Mouse (Mus musculus) C2C12 (cell line): ENCODE results near the gene Ccn6. TPM values are rescaled to one million over a fixed set of nuclear protein-coding genes. Genes with fewer than 3 reads are reported as not detected.

ENCODE experiments used
- H3K27me3 ChIP-seq: one replicate; pipeline ENCODE4 v1.6.1; 2011; ENCODE audit not compliant: control insufficient read depth, insufficient read depth, insufficient read length
- H3K36me3 ChIP-seq: one replicate; pipeline ENCODE4 v1.6.1; 2011; ENCODE audit not compliant: control insufficient read depth, insufficient read depth
- H3K4me3 ChIP-seq: one replicate; pipeline ENCODE4 v1.5.1; 2011; ENCODE audit warnings: mild to moderate bottlenecking, control low read depth; ENCODE audit not compliant: poor library complexity, insufficient read depth, severe bottlenecking
- H3K79me2 ChIP-seq: one replicate; pipeline ENCODE4 v1.6.1; 2011; ENCODE audit not compliant: control insufficient read depth, insufficient read depth
- H3K79me3 ChIP-seq: one replicate; pipeline ENCODE4 v1.6.1; 2011; ENCODE audit warnings: low read depth, control low read depth
- H3ac ChIP-seq: one replicate; pipeline ENCODE3; 2011; ENCODE audit warnings: low read depth; ENCODE audit not compliant: control insufficient read depth, insufficient read length
- CEBPB ChIP-seq: IDR thresholded peaks from one replicate; pipeline ENCODE4 v1.6.1; 2011; ENCODE audit warnings: low read depth, mild to moderate bottlenecking, control low read depth, moderate library complexity
- CTCF ChIP-seq: IDR thresholded peaks from one replicate; pipeline ENCODE4 v1.5.1; 2011; ENCODE audit not compliant: control insufficient read depth, insufficient read depth, insufficient read length
- FOSL1 ChIP-seq: IDR thresholded peaks from one replicate; pipeline ENCODE4 v1.8.0; 2011; ENCODE audit warnings: mild to moderate bottlenecking, low read length; ENCODE audit not compliant: poor library complexity, insufficient read depth, severe bottlenecking
- MAX ChIP-seq: IDR thresholded peaks from one replicate; pipeline ENCODE4 v1.6.1; 2011; ENCODE audit warnings: mild to moderate bottlenecking, control low read depth
- MYOD1 ChIP-seq: IDR thresholded peaks from one replicate; pipeline ENCODE4 v1.6.1; 2011; ENCODE audit warnings: low read depth; ENCODE audit not compliant: control insufficient read depth, insufficient read length
- MYOG ChIP-seq: IDR thresholded peaks from one replicate; pipeline ENCODE4 v1.6.1; 2011; ENCODE audit not compliant: control insufficient read depth, insufficient read length; ENCODE audit errors: extremely low read depth
- USF1 ChIP-seq: IDR thresholded peaks from one replicate; pipeline ENCODE4 v1.6.1; 2011; ENCODE audit warnings: low read depth, mild to moderate bottlenecking, control low read depth, moderate library complexity
- polyA plus RNA-seq: library from polyadenylated mRNA; unstranded; fragments of >200 nt; fragmentation: generic; extraction: Trizol; gene quantifications from one replicate; pipeline ENCODE4 v1.2.1, GENCODE M21; 2012; ENCODE audit warnings: missing spikeins

Ccn6 gene
- polyA plus RNA-seq, 1 experiment: not detected

DNA sequence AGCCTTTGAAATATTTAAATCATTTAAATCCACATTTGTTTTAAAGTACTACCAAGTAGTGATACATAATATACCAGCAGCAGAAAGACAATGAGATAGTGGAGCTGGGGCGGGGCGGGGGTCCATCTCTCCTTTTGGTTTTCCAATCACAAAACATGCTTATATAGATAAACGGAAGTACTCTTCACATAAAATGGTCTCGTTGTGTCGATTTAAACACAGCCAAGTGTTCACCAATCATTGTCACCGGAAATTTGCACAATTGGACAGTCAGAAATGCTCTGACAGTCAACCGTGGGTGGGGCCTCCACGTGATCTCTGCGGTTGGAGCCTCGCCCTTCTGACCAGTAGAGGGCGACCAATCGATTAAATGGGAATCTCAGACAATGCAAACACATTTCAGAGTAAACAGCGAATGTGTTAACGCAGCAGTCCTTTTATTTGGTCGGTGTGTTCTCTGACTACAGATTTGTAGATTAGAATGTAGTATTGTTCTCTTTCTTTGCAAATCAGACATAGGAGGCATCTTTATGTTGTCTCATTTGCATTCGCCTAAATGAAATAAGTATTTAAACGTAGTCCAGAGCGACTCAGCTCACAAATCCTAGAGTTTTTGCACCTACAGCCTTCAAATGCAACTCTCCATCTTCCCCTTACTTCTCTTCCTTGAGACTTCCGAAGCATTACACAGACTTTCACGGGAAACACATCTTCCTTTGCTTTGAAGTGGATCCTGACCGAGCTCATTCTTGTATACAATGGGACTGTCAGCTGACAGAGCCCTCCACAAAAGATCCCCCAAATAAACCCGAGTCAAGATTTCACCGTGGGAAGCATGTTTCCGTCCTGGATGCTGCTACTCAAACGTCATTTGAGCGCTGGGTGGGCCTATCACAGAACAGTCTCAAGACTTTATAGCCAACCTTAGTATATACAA, 8.3 kb upstream of the Ccn6 start:
- no peaks in the 10 kb centered on the region for H3K79me2 ChIP-seq
- H3K79me3 ChIP-seq: no peaks in the 10 kb centered on the region
- H3K4me3 ChIP-seq: peak overlapping the region; percentile 28
- TF ChIP-seq MYOG (no peak), MYOD1 (no peak), MAX (peak; percentile 86), CTCF (peak; percentile 51), CEBPB (no peak), USF1 (peak; percentile 100), FOSL1 (no peak)
- H3K27me3 ChIP-seq: peaks cover 6% of the 10 kb centered on the region
- H3ac ChIP-seq: peak overlapping the region; percentile 57
- no peaks in the 10 kb centered on the region for H3K36me3 ChIP-seq

- no peaks in the 10 kb centered on the region for H3K79me2 ChIP-seq
- TF ChIP-seq USF1: no peak
- no peak for TF ChIP-seq CEBPB
- TF ChIP-seq CTCF: peak; percentile 77
- TF ChIP-seq FOSL1: no peak
Observed at GRCm38 (mm10) chr10:39171134-39171533, 7.5 kb upstream of the Ccn6 start.

GRCm38 (mm10) chr10:39170706-39171105, 7.1 kb upstream of the Ccn6 start:
- no peaks in the 10 kb centered on the region for H3K36me3 ChIP-seq
- no peaks in the 10 kb centered on the region for H3K79me3 ChIP-seq
- H3K27me3 ChIP-seq: peaks cover 6% of the 10 kb centered on the region
- no peaks in the 10 kb centered on the region for H3K79me2 ChIP-seq
- H3ac ChIP-seq: no peak overlapping the region
- TF ChIP-seq CTCF: no peak
- no peak for TF ChIP-seq MYOD1
- no peak for TF ChIP-seq FOSL1
- TF ChIP-seq MYOG: no peak
- no peak for TF ChIP-seq CEBPB
- TF ChIP-seq USF1: no peak
- H3K4me3 ChIP-seq: no peak overlapping the region

More at GRCm38 (mm10) chr10:39171134-39171533, 7.5 kb upstream of the Ccn6 start:
- H3K79me3 ChIP-seq: no peaks in the 10 kb centered on the region
- H3K36me3 ChIP-seq: no peaks in the 10 kb centered on the region
- peak overlapping the region; percentile 57 for H3ac ChIP-seq
- peaks cover 6% of the 10 kb centered on the region for H3K27me3 ChIP-seq
- H3K4me3 ChIP-seq: peak overlapping the region; percentile 28

DNA sequence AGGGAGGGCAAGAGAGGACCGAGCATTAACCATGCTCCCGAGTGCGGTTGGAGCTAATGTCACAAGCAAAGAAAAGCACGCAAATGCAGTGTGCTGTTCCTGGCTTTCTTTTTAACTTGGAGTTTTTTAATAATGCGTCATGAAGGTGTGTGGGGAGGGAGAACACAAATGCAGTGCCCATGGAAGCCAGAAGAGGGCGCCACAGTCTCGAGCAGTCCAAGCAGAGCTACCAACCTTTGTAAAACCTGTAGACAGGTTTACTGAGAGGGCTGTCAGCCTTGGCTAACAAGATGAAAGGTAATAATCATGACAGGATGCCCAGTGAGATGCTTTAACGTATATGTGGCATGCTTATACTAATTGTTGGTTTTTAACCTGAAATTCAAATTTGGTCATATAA, 6.6 kb upstream of the Ccn6 start:
- no peaks in the 10 kb centered on the region for H3K79me2 ChIP-seq
- H3K36me3 ChIP-seq: no peaks in the 10 kb centered on the region
- H3K27me3 ChIP-seq: peaks cover 6% of the 10 kb centered on the region
- H3K79me3 ChIP-seq: no peaks in the 10 kb centered on the region
- TF ChIP-seq MYOG (no peak), CEBPB (no peak), CTCF (peak; percentile 73), USF1 (no peak)
- no peak overlapping the region for H3K4me3 ChIP-seq
- H3ac ChIP-seq: no peak overlapping the region

- no peaks in the 10 kb centered on the region for H3K36me3 ChIP-seq
- TF ChIP-seq CEBPB: no peak
- TF ChIP-seq CTCF: no peak
- no peak for TF ChIP-seq FOSL1
- TF ChIP-seq MYOD1: no peak
- TF ChIP-seq USF1: no peak
- no peak for TF ChIP-seq MAX
- TF ChIP-seq MYOG: no peak
- peaks cover 6% of the 10 kb centered on the region for H3K27me3 ChIP-seq
- no peak overlapping the region for H3ac ChIP-seq
- no peaks in the 10 kb centered on the region for H3K79me3 ChIP-seq
- H3K4me3 ChIP-seq: no peak overlapping the region
- H3K79me2 ChIP-seq: no peaks in the 10 kb centered on the region
Observed at GRCm38 (mm10) chr10:39169642-39170041, 6.0 kb upstream of the Ccn6 start.

DNA sequence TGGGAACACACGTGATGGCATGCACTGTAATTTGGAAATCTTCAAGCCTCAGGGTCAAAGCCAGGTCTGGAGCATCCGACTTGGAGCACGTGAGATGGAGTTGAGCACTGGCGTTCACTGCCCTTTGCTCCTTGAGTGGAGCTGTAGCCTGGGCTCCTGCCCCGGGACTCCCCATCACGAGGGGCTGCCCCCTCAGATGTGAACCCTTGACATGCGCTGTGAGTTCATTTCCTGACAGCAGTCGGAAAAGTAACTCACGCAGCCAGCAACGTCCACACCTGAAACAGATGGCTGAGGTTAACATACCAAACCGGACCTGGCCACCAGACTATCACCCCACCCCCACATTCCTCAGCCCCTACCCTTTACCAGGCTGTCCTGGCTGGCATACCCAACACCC, 4.0 kb upstream of the Ccn6 start:
- Histone ChIP-seq H3ac (no peak overlapping the region), H3K4me3 (no peak overlapping the region), H3K79me2 (no peaks in the 10 kb centered on the region), H3K79me3 (no peaks in the 10 kb centered on the region), H3K27me3 (peaks cover 6% of the 10 kb centered on the region), H3K36me3 (no peaks in the 10 kb centered on the region)
- no peak for TF ChIP-seq CTCF
- no peak for TF ChIP-seq USF1
- TF ChIP-seq CEBPB: no peak
- no peak for TF ChIP-seq MYOG
- no peak for TF ChIP-seq MYOD1
- TF ChIP-seq MAX: no peak
- TF ChIP-seq FOSL1: no peak
